Mouse (Mus musculus) olfactory bulb, adult 2 months (tissue): ENCODE results near the gene Plxdc2. TPM values are rescaled to one million over a fixed set of nuclear protein-coding genes. Genes with fewer than 3 reads are reported as not detected.

ENCODE experiments used
- H3K27ac ChIP-seq: fragments of 200-500 bp; 2 replicates; pipeline ENCODE4 v1.5.1; 2012; ENCODE audit warnings: low read depth, low read length; ENCODE audit not compliant: insufficient read depth
- H3K4me1 ChIP-seq: fragments of 200-500 bp; 2 replicates; pipeline ENCODE4 v1.6.1; 2012; ENCODE audit warnings: low read length; ENCODE audit not compliant: control insufficient read depth, insufficient read depth
- H3K4me3 ChIP-seq: fragments of 200-500 bp; 2 replicates; pipeline ENCODE4 v1.5.1; 2012; ENCODE audit warnings: mild to moderate bottlenecking, low read depth, low read length, moderate library complexity; ENCODE audit not compliant: insufficient read depth
- CTCF ChIP-seq: fragments of 200-500 bp; IDR thresholded peaks from 2 replicates; pipeline ENCODE4 v1.5.1; 2012; ENCODE audit warnings: low read depth, mild to moderate bottlenecking, low read length, moderate library complexity; ENCODE audit not compliant: insufficient read depth
- POLR2A ChIP-seq: fragments of 200-500 bp; IDR thresholded peaks from 2 replicates; pipeline ENCODE4 v1.6.1; 2012; ENCODE audit warnings: mild to moderate bottlenecking, low read depth, low read length, moderate library complexity; ENCODE audit not compliant: insufficient read depth
- WGBS: fragments of 180-500 bp; shearing (Covaris S2); methylation state at CpG from one replicate; pipeline ENCODE4 v1.1.7; 2018; 5-methylcytosine and 5-hydroxymethylcytosine counted together
- polyA plus RNA-seq: library from polyadenylated mRNA; stranded (reverse); fragments of >200 nt; gene quantifications from 2 replicates; pipeline ENCODE4 v1.2.4, GENCODE M21; 2012; ENCODE audit warnings: low replicate concordance; ENCODE audit not compliant: missing spikeins, insufficient read depth, insufficient read length

Gene Plxdc2
- polyA plus RNA-seq = not detected in 2 replicates

DNA sequence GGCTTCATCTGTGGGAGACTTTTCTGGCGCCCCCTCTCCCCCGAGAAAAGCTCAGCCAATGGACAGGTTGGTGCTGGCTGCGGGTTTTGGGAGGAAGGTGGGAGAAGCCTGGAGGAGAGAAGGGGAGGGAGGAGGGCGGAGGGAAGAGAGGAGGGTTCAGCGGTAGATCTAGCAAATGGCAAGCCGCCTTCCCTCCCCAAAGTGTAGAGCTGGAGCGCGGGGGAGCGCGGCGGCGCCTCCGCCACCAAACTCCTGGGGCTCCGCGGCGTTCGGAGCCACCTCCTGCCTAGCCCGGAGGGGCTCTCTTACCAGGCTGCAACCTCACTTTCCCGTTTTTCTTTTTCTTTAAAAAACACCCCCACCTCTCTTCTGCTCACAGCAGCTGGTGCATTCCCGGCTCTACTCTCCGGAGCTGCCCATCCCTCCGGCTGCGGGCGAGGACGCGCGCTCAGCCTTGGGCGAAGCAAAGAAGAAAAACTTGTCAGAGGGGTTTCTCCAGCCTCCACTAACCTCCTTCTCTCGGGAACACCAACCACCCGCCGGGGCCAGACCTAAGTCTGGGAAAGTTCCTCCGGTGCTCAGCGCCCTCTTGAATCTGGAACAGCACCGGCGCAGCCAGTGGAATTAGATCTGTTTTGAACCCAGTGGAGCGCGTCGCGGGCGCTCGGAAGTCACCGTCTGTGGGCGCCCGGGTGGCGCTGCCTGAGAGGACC, at the start of gene Plxdc2:
Gene Plxdc2 (plus strand): TSS at position 199 of the 713 bp plus-strand sequence.
- TF ChIP-seq CTCF (no peak), POLR2A (no peak; the same call in 1 of the 2 replicates)
- Histone ChIP-seq H3K4me1 (peaks cover 12% of the 10 kb centered on the region), H3K4me3 (peak within 1 kb of the TSS; percentile 72), H3K27ac (peak within 1 kb of the TSS; percentile 54)
- whole genome bisulfite sequencing = under 1% methylated on average over 45 of the region's 45 CpGs

GRCm38 (mm10) chr2:16310387-16310786, 45.7 kb upstream of the Plxdc2 start:
- no peaks in the 10 kb centered on the region for H3K4me1 ChIP-seq
- no peak overlapping the region for H3K4me3 ChIP-seq
- TF ChIP-seq CTCF = no peak
- TF ChIP-seq POLR2A = no peak
- no peak overlapping the region for H3K27ac ChIP-seq
- WGBS = 51% methylated on average over 2 of the region's 2 CpGs

GRCm38 (mm10) chr2:16312400-16313070, 43.6 kb upstream of the Plxdc2 start:
- 59% methylated on average over 4 of the region's 4 CpGs for WGBS
- H3K4me3 ChIP-seq = no peak overlapping the region
- no peak overlapping the region for H3K27ac ChIP-seq
- no peaks in the 10 kb centered on the region for H3K4me1 ChIP-seq
- TF ChIP-seq POLR2A = no peak

DNA sequence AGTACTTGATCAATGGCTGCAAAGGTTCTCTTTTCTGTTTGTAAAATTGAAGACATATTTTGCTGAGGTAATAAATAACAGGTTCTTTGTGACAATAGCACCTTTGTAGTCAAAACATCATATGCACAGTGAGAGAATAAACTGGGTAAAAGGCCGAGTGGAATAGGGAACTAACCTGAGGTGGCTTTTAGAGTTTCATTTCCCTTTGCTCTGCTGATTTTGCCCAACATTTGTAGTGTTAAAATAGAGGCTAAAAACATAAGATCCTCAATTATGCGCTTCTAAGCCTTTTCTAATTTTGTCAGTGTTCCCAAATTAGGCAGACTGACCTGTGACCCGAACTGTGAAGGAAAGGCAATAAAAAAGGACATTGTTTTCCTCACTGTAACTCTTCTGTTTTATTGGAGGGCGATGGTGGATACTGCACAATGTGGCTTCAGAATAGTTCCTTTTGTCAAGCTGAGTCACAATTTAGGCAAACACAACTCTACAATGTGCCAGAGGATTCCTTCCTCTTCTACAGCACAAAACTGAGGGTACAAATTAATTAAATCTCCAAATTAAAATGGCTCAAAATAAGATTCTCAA, 20.8 kb upstream of the Plxdc2 start:
- WGBS = 47% methylated on average over 4 of the region's 4 CpGs
- TF ChIP-seq CTCF (no peak), POLR2A (no peak)
- Histone ChIP-seq H3K4me3 (no peak overlapping the region), H3K27ac (no peak overlapping the region), H3K4me1 (no peaks in the 10 kb centered on the region)

DNA sequence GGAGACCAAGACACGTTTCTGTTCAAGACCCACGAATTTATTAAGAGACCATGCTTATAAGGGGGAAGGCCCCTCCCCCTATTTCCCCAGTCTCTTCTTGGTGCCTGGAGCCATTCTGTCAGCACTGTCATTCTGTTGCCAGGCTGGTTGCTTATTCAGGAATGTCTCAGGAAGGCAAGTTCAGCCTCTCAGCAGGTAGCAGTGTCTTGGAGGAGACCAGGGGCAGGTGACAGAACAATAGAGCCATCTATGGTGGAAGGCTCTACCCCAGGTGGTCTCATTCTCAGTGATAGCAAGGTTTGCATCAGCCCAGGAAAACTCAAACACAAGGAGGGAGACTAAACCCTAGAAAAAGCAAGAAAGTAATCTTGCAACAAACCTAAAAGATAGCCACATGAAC, 11.5 kb upstream of the Plxdc2 start:
- H3K4me1 ChIP-seq = no peaks in the 10 kb centered on the region
- 56% methylated on average over 2 of the region's 2 CpGs for WGBS
- H3K27ac ChIP-seq = no peak overlapping the region
- TF ChIP-seq POLR2A (no peak), CTCF (no peak)
- no peak overlapping the region for H3K4me3 ChIP-seq

GRCm38 (mm10) chr2:16351106-16351505, 5.0 kb upstream of the Plxdc2 start:
- Histone ChIP-seq H3K4me3 (no peak overlapping the region), H3K27ac (no peak overlapping the region), H3K4me1 (no peaks in the 10 kb centered on the region)
- WGBS = 89% methylated on average over 3 of the region's 3 CpGs
- TF ChIP-seq POLR2A (no peak), CTCF (no peak)

GRCm38 (mm10) chr2:16355611-16356105, 446 bp upstream of the Plxdc2 start:
- Histone ChIP-seq H3K4me3 (peak overlapping the region; percentile 72), H3K27ac (peak overlapping the region; percentile 54), H3K4me1 (peaks cover 12% of the 10 kb centered on the region)
- TF ChIP-seq CTCF = no peak
- no peak for TF ChIP-seq POLR2A
- WGBS = under 1% methylated on average over 22 of the region's 22 CpGs

DNA sequence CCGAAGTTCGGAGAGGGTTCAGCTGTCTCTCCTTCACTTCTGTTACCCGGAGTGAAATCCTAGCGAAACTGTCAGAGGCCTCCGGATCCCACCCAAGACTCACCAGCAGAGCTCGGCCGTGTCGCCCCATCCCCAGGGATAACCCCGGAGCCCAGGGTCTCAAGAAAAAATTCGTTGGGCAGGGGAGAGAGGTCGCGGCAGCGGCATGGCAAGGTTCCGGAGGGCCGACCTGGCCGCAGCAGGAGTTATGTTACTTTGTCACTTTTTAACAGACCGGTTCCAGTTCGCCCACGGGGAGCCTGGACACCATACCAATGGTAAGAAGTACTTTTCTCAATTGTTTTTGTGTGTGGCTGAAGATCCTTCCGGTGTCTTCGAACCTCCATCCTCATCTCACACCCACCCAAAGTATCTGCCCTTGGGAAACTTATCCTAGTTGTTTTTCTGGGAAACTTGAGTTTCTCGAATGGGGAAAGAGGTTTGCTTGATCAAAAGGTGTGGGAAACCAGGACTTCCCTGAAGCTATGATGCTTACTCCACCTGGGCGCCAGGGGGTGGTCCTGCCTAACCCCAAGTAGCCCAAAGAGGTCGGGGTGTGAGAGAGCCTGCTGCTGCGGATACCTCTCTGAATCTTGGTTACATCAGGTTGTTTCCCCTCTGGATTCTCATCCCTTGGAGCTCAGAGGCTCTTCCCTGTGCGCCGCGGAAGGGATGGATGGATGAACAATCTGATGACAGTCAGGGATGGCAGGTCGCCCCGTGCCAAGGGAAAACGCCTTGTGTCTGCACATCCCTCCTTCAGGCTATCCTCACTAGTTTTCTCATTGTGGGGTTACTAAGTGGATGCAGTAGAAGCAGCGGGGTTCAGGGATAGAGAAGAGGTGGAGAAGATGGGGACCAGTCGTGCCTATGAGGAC, 1.1 kb downstream of the Plxdc2 start:
- peaks cover 12% of the 10 kb centered on the region for H3K4me1 ChIP-seq
- no peak for TF ChIP-seq CTCF
- no peak for TF ChIP-seq POLR2A
- peak overlapping the region; percentile 72 for H3K4me3 ChIP-seq
- H3K27ac ChIP-seq = peak overlapping the region; percentile 51
- 13% methylated on average over 33 of the region's 33 CpGs for WGBS
